Mouse (Mus musculus): ENCODE measurements at regions not wholly inside any gene's neighbourhood (a gene's known extent, or its start where the extent isn't known, plus 50 kb on each side); places are given as distances from the start of the nearest gene placed in this dataset.

GRCm38 (mm10) chr4:105561611-105562010, 228.1 kb upstream of the Gm12728 start:
- TF ChIP-seq POLR2AphosphoS2 (IDR thresholded peaks at IDR 0.05; ENCODE audit: insufficient read length, low read depth) (no peak), REST (IDR thresholded peaks at IDR 0.05; ENCODE audit: insufficient read depth, insufficient read length) (no peak), MAX (IDR thresholded peaks at IDR 0.05; ENCODE audit: low read depth) (no peak), SRF (IDR thresholded peaks at IDR 0.05; ENCODE audit: control insufficient read depth, insufficient read length, low read depth) (no peak), CEBPB (IDR thresholded peaks at IDR 0.05; ENCODE audit: insufficient read depth, poor library complexity, severe bottlenecking) (no peak), USF1 (IDR thresholded peaks at IDR 0.05; ENCODE audit: low read depth) (no peak), MYOG (IDR thresholded peaks at IDR 0.05; ENCODE audit: control insufficient read depth in 1 of 3, insufficient read depth in 1 of 3, insufficient read length in 2 of 3, low read depth in 2 of 3) (no peak), POLR2A (IDR thresholded peaks at IDR 0.05; ENCODE audit: insufficient read length, low read depth) (no peak), TCF12 (IDR thresholded peaks at IDR 0.05; ENCODE audit: insufficient read depth, poor library complexity, severe bottlenecking) (no peak), E2F4 (IDR thresholded peaks at IDR 0.05; ENCODE audit: insufficient read depth) (no peak), MYOD1 (IDR thresholded peaks at IDR 0.05; ENCODE audit: control insufficient read depth in 1 of 3, insufficient read length in 2 of 3, low read depth in 2 of 3) (no peak), TCF3 (IDR thresholded peaks at IDR 0.05; ENCODE audit: insufficient read length, low read depth) (no peak)
- H3K27me3 ChIP-seq (ENCODE audit: control insufficient read depth, insufficient read depth, insufficient read length): no peaks in the 10 kb centered on the region
- H3K4me2 ChIP-seq (ENCODE audit: low read depth): no peak overlapping the region
- no peak overlapping the region for H3K4me3 ChIP-seq
- no peaks in the 10 kb centered on the region for H3K79me2 ChIP-seq (ENCODE audit: control insufficient read depth, insufficient read depth)
- no peak overlapping the region for H3ac ChIP-seq (ENCODE audit: control insufficient read depth, insufficient read length)
- H3K36me3 ChIP-seq (ENCODE audit: control insufficient read depth, insufficient read depth): no peaks in the 10 kb centered on the region

GRCm38 (mm10) chr4:105565796-105566195, 223.9 kb upstream of the Gm12728 start:
- Histone ChIP-seq H3K36me3 (ENCODE audit: control insufficient read depth, insufficient read depth) (no peaks in the 10 kb centered on the region), H3K4me2 (ENCODE audit: low read depth) (no peak overlapping the region), H3K79me2 (ENCODE audit: control insufficient read depth, insufficient read depth) (no peaks in the 10 kb centered on the region), H3K4me3 (no peak overlapping the region), H3K27me3 (ENCODE audit: control insufficient read depth, insufficient read depth, insufficient read length) (no peaks in the 10 kb centered on the region), H3ac (ENCODE audit: control insufficient read depth, insufficient read length) (no peak overlapping the region)
- TF ChIP-seq E2F4 (IDR thresholded peaks at IDR 0.05; ENCODE audit: insufficient read depth) (no peak), SRF (IDR thresholded peaks at IDR 0.05; ENCODE audit: control insufficient read depth, insufficient read length, low read depth) (no peak), TCF12 (IDR thresholded peaks at IDR 0.05; ENCODE audit: insufficient read depth, poor library complexity, severe bottlenecking) (no peak), TCF3 (IDR thresholded peaks at IDR 0.05; ENCODE audit: insufficient read length, low read depth) (no peak), USF1 (IDR thresholded peaks at IDR 0.05; ENCODE audit: low read depth) (no peak)

GRCm38 (mm10) chr4:105566513-105567457, 222.9 kb upstream of the Gm12728 start:
- no peak overlapping the region for H3K4me2 ChIP-seq (ENCODE audit: low read depth)
- no peak overlapping the region for H3ac ChIP-seq (ENCODE audit: control insufficient read depth, insufficient read length)
- H3K36me3 ChIP-seq (ENCODE audit: control insufficient read depth, insufficient read depth): no peaks in the 10 kb centered on the region
- no peaks in the 10 kb centered on the region for H3K79me2 ChIP-seq (ENCODE audit: control insufficient read depth, insufficient read depth)
- no peak overlapping the region for H3K4me3 ChIP-seq
- no peaks in the 10 kb centered on the region for H3K27me3 ChIP-seq (ENCODE audit: control insufficient read depth, insufficient read depth, insufficient read length)
- TF ChIP-seq CEBPB (IDR thresholded peaks at IDR 0.05; ENCODE audit: insufficient read depth, poor library complexity, severe bottlenecking): no peak
- TF ChIP-seq TCF12 (IDR thresholded peaks at IDR 0.05; ENCODE audit: insufficient read depth, poor library complexity, severe bottlenecking): no peak
- TF ChIP-seq REST (IDR thresholded peaks at IDR 0.05; ENCODE audit: insufficient read depth, insufficient read length): no peak
- no peak for TF ChIP-seq POLR2A (IDR thresholded peaks at IDR 0.05; ENCODE audit: insufficient read length, low read depth)
- no peak for TF ChIP-seq E2F4 (IDR thresholded peaks at IDR 0.05; ENCODE audit: insufficient read depth)
- no peak for TF ChIP-seq SRF (IDR thresholded peaks at IDR 0.05; ENCODE audit: control insufficient read depth, insufficient read length, low read depth)
- no peak for TF ChIP-seq MAX (IDR thresholded peaks at IDR 0.05; ENCODE audit: low read depth)
- no peak for TF ChIP-seq POLR2AphosphoS2 (IDR thresholded peaks at IDR 0.05; ENCODE audit: insufficient read length, low read depth)
- no peak for TF ChIP-seq TCF3 (IDR thresholded peaks at IDR 0.05; ENCODE audit: insufficient read length, low read depth)
- no peak for TF ChIP-seq MYOD1 (IDR thresholded peaks at IDR 0.05; ENCODE audit: control insufficient read depth in 1 of 3, insufficient read length in 2 of 3, low read depth in 2 of 3)
- TF ChIP-seq USF1 (IDR thresholded peaks at IDR 0.05; ENCODE audit: low read depth): no peak
- TF ChIP-seq MYOG (IDR thresholded peaks at IDR 0.05; ENCODE audit: control insufficient read depth in 1 of 3, insufficient read depth in 1 of 3, insufficient read length in 2 of 3, low read depth in 2 of 3): no peak

DNA sequence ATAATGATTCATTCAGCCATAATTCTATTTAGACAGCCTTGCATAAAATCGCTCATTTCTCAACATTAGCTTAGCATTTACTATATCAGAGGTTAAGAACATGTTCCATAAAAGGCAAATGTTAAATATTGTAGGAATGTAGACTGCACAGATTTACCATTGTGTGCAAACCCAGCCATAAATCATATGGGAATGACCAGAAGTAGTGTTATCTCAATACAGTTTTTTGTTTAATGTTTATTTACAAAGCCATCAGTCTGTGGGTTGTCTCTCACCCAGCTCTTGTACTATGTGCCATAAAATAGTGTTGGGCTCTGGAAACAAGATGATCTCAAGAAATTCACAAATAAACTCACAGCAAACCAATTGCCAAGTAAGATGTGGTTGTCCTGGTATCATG, 220.0 kb upstream of the Gm12728 start:
- Histone ChIP-seq H3K27me3 (ENCODE audit: control insufficient read depth, insufficient read depth, insufficient read length) (no peaks in the 10 kb centered on the region), H3K36me3 (ENCODE audit: control insufficient read depth, insufficient read depth) (no peaks in the 10 kb centered on the region), H3K4me3 (no peak overlapping the region), H3ac (ENCODE audit: control insufficient read depth, insufficient read length) (no peak overlapping the region), H3K4me2 (ENCODE audit: low read depth) (no peak overlapping the region), H3K79me2 (ENCODE audit: control insufficient read depth, insufficient read depth) (no peaks in the 10 kb centered on the region)
- no peak for TF ChIP-seq REST (IDR thresholded peaks at IDR 0.05; ENCODE audit: insufficient read depth, insufficient read length)
- no peak for TF ChIP-seq USF1 (IDR thresholded peaks at IDR 0.05; ENCODE audit: low read depth)
- no peak for TF ChIP-seq POLR2AphosphoS2 (IDR thresholded peaks at IDR 0.05; ENCODE audit: insufficient read length, low read depth)
- no peak for TF ChIP-seq CEBPB (IDR thresholded peaks at IDR 0.05; ENCODE audit: insufficient read depth, poor library complexity, severe bottlenecking)
- TF ChIP-seq MAX (IDR thresholded peaks at IDR 0.05; ENCODE audit: low read depth): no peak
- no peak for TF ChIP-seq MYOG (IDR thresholded peaks at IDR 0.05; ENCODE audit: control insufficient read depth in 1 of 3, insufficient read depth in 1 of 3, insufficient read length in 2 of 3, low read depth in 2 of 3)
- TF ChIP-seq MYOD1 (IDR thresholded peaks at IDR 0.05; ENCODE audit: control insufficient read depth in 1 of 3, insufficient read length in 2 of 3, low read depth in 2 of 3): no peak
- no peak for TF ChIP-seq TCF3 (IDR thresholded peaks at IDR 0.05; ENCODE audit: insufficient read length, low read depth)
- TF ChIP-seq E2F4 (IDR thresholded peaks at IDR 0.05; ENCODE audit: insufficient read depth): no peak
- TF ChIP-seq TCF12 (IDR thresholded peaks at IDR 0.05; ENCODE audit: insufficient read depth, poor library complexity, severe bottlenecking): no peak
- no peak for TF ChIP-seq SRF (IDR thresholded peaks at IDR 0.05; ENCODE audit: control insufficient read depth, insufficient read length, low read depth)
- TF ChIP-seq POLR2A (IDR thresholded peaks at IDR 0.05; ENCODE audit: insufficient read length, low read depth): no peak

All from myocyte (in vitro differentiated cells).